Mouse (Mus musculus): ENCODE results near the gene Rpl14. TPM values are rescaled to one million over a fixed set of nuclear protein-coding genes. Genes with fewer than 3 reads are reported as not detected.
A peak's percentile ranks its signal among the peaks of the same experiment; 100 is the strongest.

Gene Rpl14
- polyA plus RNA-seq, 1 experiment from 2014 or later: 488 TPM

GRCm38 (mm10) chr9:120566384-120566783 lies 4.9 kb upstream of the Rpl14 start:
- H3K9me3 ChIP-seq (ENCODE audit: control insufficient read depth, low read length): no peaks in the 10 kb centered on the region
- ATAC-seq (ENCODE audit: low read depth): no peak
- H3K4me3 ChIP-seq (ENCODE audit: low read depth, low read length): no peak overlapping the region
- no peak overlapping the region for H3K27ac ChIP-seq (ENCODE audit: low read depth, low read length)
- H3K27me3 ChIP-seq (ENCODE audit: control insufficient read depth, insufficient read depth, low read length): no peaks in the 10 kb centered on the region
- H3K36me3 ChIP-seq (ENCODE audit: control insufficient read depth, insufficient read depth, low read length): no peaks in the 10 kb centered on the region
- no peak overlapping the region for H3K4me2 ChIP-seq (ENCODE audit: low read depth, low read length)
- H3K9ac ChIP-seq (replicated peaks; ENCODE audit: low read depth, low read length): no peak overlapping the region
- WGBS: 75% methylated on average over 5 of the region's 5 CpGs
- no peaks in the 10 kb centered on the region for H3K4me1 ChIP-seq (ENCODE audit: control insufficient read depth, insufficient read depth, low read length)

GRCm38 (mm10) chr9:120568917-120569316 lies 2.3 kb upstream of the Rpl14 start:
- Histone ChIP-seq H3K9me3 (ENCODE audit: control insufficient read depth, low read length) (no peaks in the 10 kb centered on the region), H3K9ac (replicated peaks; ENCODE audit: low read depth, low read length) (no peak overlapping the region), H3K4me1 (ENCODE audit: control insufficient read depth, insufficient read depth, low read length) (peaks cover 6% of the 10 kb centered on the region; the same call in 1 of the 2 replicates), H3K27me3 (ENCODE audit: control insufficient read depth, insufficient read depth, low read length) (no peaks in the 10 kb centered on the region), H3K4me3 (ENCODE audit: low read depth, low read length) (no peak overlapping the region), H3K36me3 (ENCODE audit: control insufficient read depth, insufficient read depth, low read length) (peaks cover 10% of the 10 kb centered on the region), H3K27ac (ENCODE audit: low read depth, low read length) (no peak overlapping the region), H3K4me2 (ENCODE audit: low read depth, low read length) (no peak overlapping the region)
- WGBS: 84% methylated on average over 2 of the region's 2 CpGs
- no peak for ATAC-seq (ENCODE audit: low read depth)

- H3K9me3 ChIP-seq (ENCODE audit: control insufficient read depth, low read length): no peaks in the 10 kb centered on the region
- 53% methylated on average over 13 of the region's 13 CpGs for WGBS
- ATAC-seq (ENCODE audit: low read depth): no peak
- no peak overlapping the region for H3K9ac ChIP-seq (replicated peaks; ENCODE audit: low read depth, low read length)
- H3K27me3 ChIP-seq (ENCODE audit: control insufficient read depth, insufficient read depth, low read length): no peaks in the 10 kb centered on the region
- no peak overlapping the region for H3K4me3 ChIP-seq (ENCODE audit: low read depth, low read length)
- peaks cover 19% of the 10 kb centered on the region for H3K36me3 ChIP-seq (ENCODE audit: control insufficient read depth, insufficient read depth, low read length)
- H3K4me2 ChIP-seq (ENCODE audit: low read depth, low read length): no peak overlapping the region
- H3K27ac ChIP-seq (ENCODE audit: low read depth, low read length): no peak overlapping the region
- H3K4me1 ChIP-seq (ENCODE audit: control insufficient read depth, insufficient read depth, low read length): peaks cover 6% of the 10 kb centered on the region; the same call in 1 of the 2 replicates
Measured at GRCm38 (mm10) chr9:120569721-120570333, 1.4 kb upstream of the Rpl14 start.

- peaks cover 6% of the 10 kb centered on the region; the same call in 1 of the 2 replicates for H3K4me1 ChIP-seq (ENCODE audit: control insufficient read depth, insufficient read depth, low read length)
- no peaks in the 10 kb centered on the region for H3K27me3 ChIP-seq (ENCODE audit: control insufficient read depth, insufficient read depth, low read length)
- H3K4me2 ChIP-seq (ENCODE audit: low read depth, low read length): peak overlapping the region; percentile 91
- no peak overlapping the region for H3K27ac ChIP-seq (ENCODE audit: low read depth, low read length)
- H3K4me3 ChIP-seq (ENCODE audit: low read depth, low read length): no peak overlapping the region
- H3K9ac ChIP-seq (replicated peaks; ENCODE audit: low read depth, low read length): no peak overlapping the region
- peaks cover 23% of the 10 kb centered on the region for H3K36me3 ChIP-seq (ENCODE audit: control insufficient read depth, insufficient read depth, low read length)
- WGBS: 70% methylated on average over 2 of the region's 2 CpGs
- no peaks in the 10 kb centered on the region for H3K9me3 ChIP-seq (ENCODE audit: control insufficient read depth, low read length)
- ATAC-seq (ENCODE audit: low read depth): no peak
Measured at GRCm38 (mm10) chr9:120570334-120570725, 914 bp upstream of the Rpl14 start.

GRCm38 (mm10) chr9:120571593-120572385 lies 545 bp downstream of the Rpl14 start:
- no peaks in the 10 kb centered on the region for H3K9me3 ChIP-seq (ENCODE audit: control insufficient read depth, low read length)
- H3K36me3 ChIP-seq (ENCODE audit: control insufficient read depth, insufficient read depth, low read length): peaks cover 23% of the 10 kb centered on the region
- no peaks in the 10 kb centered on the region for H3K27me3 ChIP-seq (ENCODE audit: control insufficient read depth, insufficient read depth, low read length)
- H3K27ac ChIP-seq (ENCODE audit: low read depth, low read length): peak overlapping the region; percentile 69
- under 1% methylated on average over 53 of the region's 53 CpGs for WGBS
- peak overlapping the region; percentile 87 for H3K4me3 ChIP-seq (ENCODE audit: low read depth, low read length)
- peaks cover 6% of the 10 kb centered on the region; the same call in 1 of the 2 replicates for H3K4me1 ChIP-seq (ENCODE audit: control insufficient read depth, insufficient read depth, low read length)
- ATAC-seq (ENCODE audit: low read depth): peak; percentile 74
- H3K4me2 ChIP-seq (ENCODE audit: low read depth, low read length): peak overlapping the region; percentile 91
- peak overlapping the region; percentile 83 for H3K9ac ChIP-seq (replicated peaks; ENCODE audit: low read depth, low read length)

GRCm38 (mm10) chr9:120575748-120576661 lies 4.8 kb downstream of the Rpl14 start:
- no peaks in the 10 kb centered on the region for H3K27me3 ChIP-seq (ENCODE audit: control insufficient read depth, insufficient read depth, low read length)
- peaks cover 12% of the 10 kb centered on the region for H3K4me1 ChIP-seq (ENCODE audit: control insufficient read depth, insufficient read depth, low read length)
- no peaks in the 10 kb centered on the region for H3K9me3 ChIP-seq (ENCODE audit: control insufficient read depth, low read length)
- peaks cover 23% of the 10 kb centered on the region for H3K36me3 ChIP-seq (ENCODE audit: control insufficient read depth, insufficient read depth, low read length)
- no peak overlapping the region for H3K27ac ChIP-seq (ENCODE audit: low read depth, low read length)
- no peak overlapping the region for H3K4me2 ChIP-seq (ENCODE audit: low read depth, low read length)
- H3K4me3 ChIP-seq (ENCODE audit: low read depth, low read length): no peak overlapping the region
- WGBS: 59% methylated on average over 6 of the region's 6 CpGs
- no peak for ATAC-seq (ENCODE audit: low read depth)
- H3K9ac ChIP-seq (replicated peaks; ENCODE audit: low read depth, low read length): no peak overlapping the region

GRCm38 (mm10) chr9:120576662-120577013 lies 5.4 kb downstream of the Rpl14 start:
- Histone ChIP-seq H3K4me2 (ENCODE audit: low read depth, low read length) (peak overlapping the region; percentile 60), H3K36me3 (ENCODE audit: control insufficient read depth, insufficient read depth, low read length) (peaks cover 23% of the 10 kb centered on the region), H3K4me1 (ENCODE audit: control insufficient read depth, insufficient read depth, low read length) (peaks cover 12% of the 10 kb centered on the region), H3K9ac (replicated peaks; ENCODE audit: low read depth, low read length) (no peak overlapping the region), H3K4me3 (ENCODE audit: low read depth, low read length) (peak overlapping the region; percentile 54), H3K27me3 (ENCODE audit: control insufficient read depth, insufficient read depth, low read length) (no peaks in the 10 kb centered on the region), H3K9me3 (ENCODE audit: control insufficient read depth, low read length) (no peaks in the 10 kb centered on the region), H3K27ac (ENCODE audit: low read depth, low read length) (0 out of 2 replicates have a peak overlapping the region, but pooled peaks have one; percentile 22)
- 4% methylated on average over 4 of the region's 4 CpGs for WGBS
- no peak for ATAC-seq (ENCODE audit: low read depth)

GRCm38 (mm10) chr9:120577133-120577651 lies 5.9 kb downstream of the Rpl14 start:
- Histone ChIP-seq H3K27ac (ENCODE audit: low read depth, low read length) (peak overlapping the region; percentile 71; the same call in 1 of the 2 replicates), H3K9me3 (ENCODE audit: control insufficient read depth, low read length) (no peaks in the 10 kb centered on the region), H3K4me1 (ENCODE audit: control insufficient read depth, insufficient read depth, low read length) (peaks cover 11% of the 10 kb centered on the region), H3K4me2 (ENCODE audit: low read depth, low read length) (peak overlapping the region; percentile 60), H3K27me3 (ENCODE audit: control insufficient read depth, insufficient read depth, low read length) (no peaks in the 10 kb centered on the region), H3K36me3 (ENCODE audit: control insufficient read depth, insufficient read depth, low read length) (peaks cover 23% of the 10 kb centered on the region), H3K4me3 (ENCODE audit: low read depth, low read length) (peak overlapping the region; percentile 54), H3K9ac (replicated peaks; ENCODE audit: low read depth, low read length) (peak overlapping the region; percentile 59)
- peak; percentile 92 for ATAC-seq (ENCODE audit: low read depth)
- WGBS: under 1% methylated on average over 43 of the region's 43 CpGs
